Mouse (Mus musculus) kidney, postnatal 14 days (tissue): ENCODE results near the gene Tex38.
A peak's percentile ranks its signal among the peaks of the same experiment; 100 is the strongest.

Experiments used
- DNase-seq: peaks from one replicate; pipeline ENCODE4 v3.0.0; 2022; ENCODE audit warnings: mixed read lengths

The Tex38 gene

GRCm38 (mm10) chr4:115780918-115781317, at the start of gene Tex38:
Gene Tex38 (minus strand): TSS chr4:115781018.
- no peak for DNase-seq

GRCm38 (mm10) chr4:115830491-115830890, 49.7 kb upstream of the Tex38 start:
- peak; percentile 32 for DNase-seq

GRCm38 (mm10) chr4:115828572-115828902, 47.7 kb upstream of the Tex38 start:
- DNase-seq: no peak

GRCm38 (mm10) chr4:115827888-115828571, 47.2 kb upstream of the Tex38 start, which contains the start of gene Mob3c:
Gene Mob3c (plus strand): TSS chr4:115828092.
- DNase-seq: peak; percentile 89

GRCm38 (mm10) chr4:115827535-115827887, 46.7 kb upstream of the Tex38 start:
- no peak for DNase-seq

GRCm38 (mm10) chr4:115827066-115827465, 46.2 kb upstream of the Tex38 start:
- DNase-seq: no peak

- no peak for DNase-seq
These were observed 44.5 kb upstream of the Tex38 start for GRCm38 (mm10) chr4:115825271-115825670.

GRCm38 (mm10) chr4:115824178-115824577, 43.4 kb upstream of the Tex38 start:
- DNase-seq: no peak

GRCm38 (mm10) chr4:115821928-115822327, 41.1 kb upstream of the Tex38 start:
- DNase-seq: no peak

- no peak for DNase-seq
These were observed 40.6 kb upstream of the Tex38 start for GRCm38 (mm10) chr4:115821431-115821830.

- DNase-seq: no peak
These were observed 40.1 kb upstream of the Tex38 start for GRCm38 (mm10) chr4:115820944-115821343.

- DNase-seq: no peak
These were observed 39.4 kb upstream of the Tex38 start for GRCm38 (mm10) chr4:115820199-115820598.

- DNase-seq: no peak
These were observed 34.8 kb upstream of the Tex38 start for GRCm38 (mm10) chr4:115815606-115816005.

GRCm38 (mm10) chr4:115812326-115812725, 31.5 kb upstream of the Tex38 start:
- DNase-seq: no peak

- no peak for DNase-seq
These were observed 19.2 kb upstream of the Tex38 start for GRCm38 (mm10) chr4:115799981-115800380.

GRCm38 (mm10) chr4:115795360-115795759, 14.5 kb upstream of the Tex38 start:
- DNase-seq: no peak

GRCm38 (mm10) chr4:115790864-115791263, 10.0 kb upstream of the Tex38 start:
- no peak for DNase-seq

GRCm38 (mm10) chr4:115785511-115786034, 4.8 kb upstream of the Tex38 start:
- DNase-seq: no peak

GRCm38 (mm10) chr4:115784769-115785510, 4.1 kb upstream of the Tex38 start, which contains the start of gene Atpaf1:
Gene Atpaf1 (plus strand): TSS chr4:115784812.
- peak; percentile 78 for DNase-seq

- no peak for DNase-seq
These were observed 1.4 kb upstream of the Tex38 start for GRCm38 (mm10) chr4:115782026-115782805.

GRCm38 (mm10) chr4:115780269-115780668, 549 bp downstream of the Tex38 start:
- no peak for DNase-seq

- DNase-seq: no peak
These were observed 3.2 kb downstream of the Tex38 start for GRCm38 (mm10) chr4:115777627-115778026.

GRCm38 (mm10) chr4:115775056-115775455, 5.8 kb downstream of the Tex38 start:
- DNase-seq: no peak
